Mouse (Mus musculus): ENCODE measurements around the gene Phf5a.

GRCm38 (mm10) chr15:81889175-81889574 lies 17.5 kb upstream of the Phf5a start:
- TF ChIP-seq CTCF (IDR thresholded peaks at IDR 0.05; ENCODE audit: control insufficient read depth, insufficient read depth, low read length) (no peak), POLR2A (IDR thresholded peaks at IDR 0.05; ENCODE audit: borderline replicate concordance, control insufficient read depth, low read depth, low read length) (no peak)

Data from bone marrow, adult 2 months (tissue).